Mouse (Mus musculus) brain, adult 2 months (tissue): Measurements from ENCODE around the gene Tnip2.

Experiments used
- DNase-seq: peaks from one replicate; pipeline ENCODE4 v3.0.0; 2011; ENCODE audit warnings: low read depth, low spot score

Gene Tnip2

GRCm38 (mm10) chr5:34513466-34514217 lies at the start of gene Tnip2:
Tnip2 (minus strand) TSS chr5:34513991.
- peak; percentile 95 for DNase-seq

- no peak for DNase-seq
Measured at GRCm38 (mm10) chr5:34551821-34552220, 38.0 kb upstream of the Tnip2 start.

GRCm38 (mm10) chr5:34550251-34550650 lies 36.5 kb upstream of the Tnip2 start:
- no peak for DNase-seq

- DNase-seq = no peak
Measured at GRCm38 (mm10) chr5:34549483-34550221, 35.9 kb upstream of the Tnip2 start.

GRCm38 (mm10) chr5:34549135-34549482 lies 35.3 kb upstream of the Tnip2 start:
- no peak for DNase-seq

DNA sequence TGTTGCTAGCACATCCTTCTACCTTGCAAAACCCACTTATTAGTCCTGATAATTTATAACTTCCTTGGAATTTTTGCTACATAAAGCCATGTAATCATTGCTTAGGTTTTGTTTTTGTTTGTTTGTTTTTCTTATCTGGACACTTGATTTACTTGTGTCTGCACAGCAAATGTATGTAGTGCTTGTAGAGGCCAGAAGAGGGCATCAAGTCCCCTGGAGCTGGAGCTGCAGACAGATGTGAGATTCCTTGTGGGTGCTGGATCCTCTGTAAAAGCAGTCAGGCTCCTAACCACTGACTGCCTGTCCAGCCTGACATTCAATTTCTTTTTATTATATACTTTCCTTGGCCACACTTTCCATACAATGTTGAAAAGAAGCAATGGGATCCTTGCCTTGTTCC lies 33.6 kb upstream of the Tnip2 start:
- peak; percentile 76 for DNase-seq

GRCm38 (mm10) chr5:34543114-34543513 lies 29.3 kb upstream of the Tnip2 start:
- DNase-seq = peak; percentile 37

- DNase-seq = no peak
Measured at GRCm38 (mm10) chr5:34542166-34542565, 28.4 kb upstream of the Tnip2 start.

- no peak for DNase-seq
Measured at GRCm38 (mm10) chr5:34539121-34539520, 25.3 kb upstream of the Tnip2 start.

DNA sequence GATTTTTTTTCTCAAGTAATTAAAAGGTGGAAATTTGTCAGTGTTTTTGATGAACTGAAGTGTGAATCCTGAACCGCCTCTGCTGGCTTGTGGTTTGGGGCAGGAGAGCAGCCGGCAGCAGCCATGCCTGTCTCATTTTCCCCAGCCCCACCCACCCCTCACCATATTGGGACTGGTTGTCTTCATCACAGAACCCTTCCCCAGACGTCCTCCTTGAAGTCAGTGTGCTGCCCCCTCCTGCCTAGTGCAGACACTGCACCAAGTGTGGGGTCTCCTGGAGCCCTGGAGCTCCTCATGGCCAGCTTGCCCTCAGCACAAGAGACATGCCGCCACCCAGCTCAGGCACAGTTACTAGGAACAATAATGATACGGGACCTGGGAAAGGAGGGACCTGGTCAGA lies 24.7 kb upstream of the Tnip2 start:
- DNase-seq = peak; percentile 31

DNA sequence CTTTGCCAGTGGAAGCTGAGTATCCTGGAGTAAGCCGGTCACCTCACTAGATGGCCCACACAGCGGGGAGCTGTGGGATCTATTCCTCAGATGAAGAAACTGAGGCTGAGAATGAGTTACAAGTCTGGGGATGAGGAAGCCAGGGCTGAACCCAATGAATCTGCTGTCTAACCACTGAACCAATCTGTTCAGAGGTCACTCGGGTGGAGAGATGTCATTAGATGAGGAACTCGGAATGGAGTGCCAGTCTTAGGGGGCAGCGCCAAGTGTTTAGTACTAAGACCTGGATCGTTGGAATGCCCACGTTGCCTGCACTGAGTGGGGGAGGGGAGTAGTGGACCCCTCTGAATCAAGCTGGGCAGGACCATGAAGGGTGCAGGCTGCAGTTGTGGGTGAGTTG lies 24.3 kb upstream of the Tnip2 start:
- DNase-seq = no peak

- no peak for DNase-seq
Measured at GRCm38 (mm10) chr5:34535831-34536230, 22.0 kb upstream of the Tnip2 start.

- peak; percentile 41 for DNase-seq
Measured at GRCm38 (mm10) chr5:34534776-34535581, 21.2 kb upstream of the Tnip2 start.

GRCm38 (mm10) chr5:34533820-34534219 lies 20.0 kb upstream of the Tnip2 start:
- DNase-seq = peak; percentile 92

GRCm38 (mm10) chr5:34533066-34533465 lies 19.3 kb upstream of the Tnip2 start:
- DNase-seq = no peak

DNA sequence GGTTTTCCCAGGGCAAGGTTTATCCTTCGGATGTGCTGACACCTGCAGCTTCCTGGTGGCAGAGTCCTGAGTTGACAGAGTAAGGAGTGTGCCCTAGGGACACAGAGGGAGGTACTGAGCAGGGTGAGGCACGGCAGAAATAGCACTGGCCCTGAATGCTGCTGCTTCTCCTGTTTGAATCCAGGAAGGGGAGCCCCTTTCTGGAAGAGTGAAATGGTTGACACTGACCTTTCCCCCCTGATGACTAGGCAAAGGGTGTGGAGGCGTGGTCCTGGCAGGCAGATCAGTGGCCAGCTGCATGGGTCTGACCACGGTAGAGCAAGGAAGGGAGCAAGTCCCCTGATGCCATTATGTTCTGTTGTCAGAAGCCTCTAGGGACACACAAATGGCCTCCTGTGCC lies 16.9 kb upstream of the Tnip2 start:
- DNase-seq = no peak

DNA sequence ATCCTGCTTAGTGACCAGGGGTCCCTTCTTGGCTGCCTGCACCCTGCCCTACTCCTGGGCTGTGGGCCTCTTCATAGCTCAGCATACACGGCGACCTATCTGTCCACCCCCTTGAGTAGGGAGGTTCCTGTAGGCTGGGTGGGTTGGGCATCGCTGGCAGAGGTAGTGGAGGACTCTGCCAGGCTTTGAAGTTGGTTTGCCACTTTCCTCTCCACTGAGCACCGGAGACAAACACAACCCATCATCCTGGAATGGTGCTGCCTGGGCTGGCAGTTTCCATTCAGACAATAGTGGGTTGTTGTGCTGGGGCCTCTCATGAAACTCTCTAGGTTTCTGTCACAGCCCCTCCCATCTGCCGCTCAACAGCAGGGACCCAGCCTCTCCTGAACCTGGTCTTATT lies 16.3 kb upstream of the Tnip2 start:
- DNase-seq = peak; percentile 34

- DNase-seq = peak; percentile 40
Measured at GRCm38 (mm10) chr5:34528724-34529123, 14.9 kb upstream of the Tnip2 start.

DNA sequence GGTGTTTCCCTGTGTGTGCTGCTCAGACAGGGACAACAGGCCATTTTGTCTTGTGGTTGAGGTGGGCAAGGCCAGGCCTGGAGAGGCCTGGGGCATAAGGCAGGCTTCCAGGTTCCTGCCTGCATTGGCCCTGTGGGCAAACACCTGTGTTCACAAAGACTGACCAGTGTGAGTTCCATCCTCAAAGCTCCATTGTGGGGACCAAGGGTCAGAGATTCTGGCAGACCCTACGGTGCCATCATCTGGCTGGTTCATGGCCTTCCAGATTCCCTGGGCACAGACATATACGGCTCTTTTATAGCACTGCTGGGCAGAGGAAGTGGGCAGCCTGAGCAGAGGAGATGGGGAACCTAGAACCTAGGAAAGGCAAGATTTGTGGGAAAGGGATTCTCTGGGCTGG lies 13.6 kb upstream of the Tnip2 start:
- no peak for DNase-seq

DNA sequence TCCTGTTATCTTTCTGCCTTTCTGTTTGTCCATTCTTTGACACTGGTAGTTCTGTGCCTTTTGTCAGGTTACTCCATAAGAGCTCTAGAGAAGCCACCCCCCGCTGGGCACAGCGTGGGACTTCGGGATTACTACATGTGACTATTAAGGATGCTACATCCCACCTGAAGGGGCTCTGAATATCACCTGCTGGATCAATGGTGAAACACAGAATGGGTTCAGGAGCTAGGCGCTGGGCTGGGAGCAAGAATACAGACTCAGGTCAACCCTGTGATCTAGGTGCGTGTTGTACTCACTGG lies 12.6 kb upstream of the Tnip2 start:
- no peak for DNase-seq

GRCm38 (mm10) chr5:34525663-34526476 lies 12.1 kb upstream of the Tnip2 start, which contains the start of gene Sh3bp2:
Sh3bp2 (plus strand) TSS chr5:34525838.
- peak; percentile 90 for DNase-seq

DNA sequence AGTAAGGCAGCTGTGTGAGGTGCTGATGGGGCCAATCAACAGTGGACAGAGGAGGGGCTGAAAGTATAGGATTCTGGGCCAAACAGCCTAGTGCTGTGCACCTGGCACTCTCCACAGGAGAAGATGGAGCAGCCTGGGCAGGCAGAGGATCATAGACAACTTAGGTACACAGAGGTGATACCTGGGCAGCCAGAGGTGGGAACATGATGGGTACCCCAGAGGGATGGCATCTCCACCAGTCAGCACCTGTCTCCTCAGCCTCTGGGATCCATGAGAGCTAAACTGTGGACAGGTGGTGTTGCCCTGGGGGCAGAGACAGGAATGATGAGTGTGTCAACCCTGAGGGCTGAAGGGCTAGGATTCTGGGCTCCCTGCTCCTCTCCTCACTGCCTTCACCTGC lies 10.7 kb upstream of the Tnip2 start:
- no peak for DNase-seq
